Mouse (Mus musculus): ENCODE results near the gene Olfr237-ps1. TPM values are rescaled to one million over a fixed set of nuclear protein-coding genes. Genes with fewer than 3 reads are reported as not detected.

Olfr237-ps1 gene
- total RNA-seq, 1 experiment, result not detected

DNA sequence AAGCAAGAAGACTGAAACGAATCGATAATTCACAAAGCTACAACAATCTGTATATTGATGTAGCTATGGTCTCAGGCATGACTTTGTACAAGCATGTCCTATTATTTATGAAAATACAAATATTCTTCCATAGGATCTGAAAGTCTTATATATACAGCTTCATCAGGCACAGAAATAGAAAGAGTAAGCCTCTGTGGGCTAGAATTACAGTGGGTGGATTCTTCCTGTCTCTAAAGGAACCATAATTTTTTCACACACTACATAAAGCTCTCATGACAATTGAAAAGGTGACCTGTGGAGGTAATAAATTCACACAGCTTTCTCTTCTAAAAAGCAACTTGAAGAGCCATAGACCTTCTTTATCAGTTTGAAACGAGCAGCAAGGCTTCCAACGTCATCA, 25.5 kb downstream of the Olfr237-ps1 start, which contains the start of gene Olfr13:
Olfr13 (plus strand) TSS at position 301 of the 400 bp plus-strand sequence.
- in situ Hi-C loops (cut with MboI; ENCODE audit: low sequenced_read_pairs in 2 of 2, unreplicated experiment in 2 of 2), result no loop called here
- no peaks in the 10 kb centered on the region for H3K4me1 ChIP-seq (ENCODE audit: control insufficient read depth in 2 of 2, insufficient read depth in 2 of 2, low read length in 2 of 2, poor library complexity in 1 of 2)
- DNase-seq (ENCODE audit: low read depth, low spot score), result no peak
- H3K27ac ChIP-seq (ENCODE audit: insufficient read depth, low read depth, low read length, poor library complexity, severe bottlenecking), result no peak within 1 kb of the TSS
- H3K36me3 ChIP-seq (ENCODE audit: control insufficient read depth, insufficient read depth, low read length, poor library complexity, severe bottlenecking), result no peaks in the 10 kb centered on the region
- no peak within 1 kb of the TSS for H3K9ac ChIP-seq (ENCODE audit: insufficient read depth, low read depth, low read length, poor library complexity, severe bottlenecking)
- H3K4me3 ChIP-seq (ENCODE audit: insufficient read depth in 1 of 2, low read depth in 1 of 2, low read length in 2 of 2, poor library complexity in 1 of 2, severe bottlenecking in 1 of 2), result no peak within 1 kb of the TSS
- TF ChIP-seq ZC3H11A (IDR thresholded peaks at IDR 0.05; ENCODE audit: borderline replicate concordance, low read depth, low read length), result no peak
- TF ChIP-seq HCFC1 (IDR thresholded peaks at IDR 0.05; ENCODE audit: borderline replicate concordance, insufficient read depth, low read length), result no peak
- TF ChIP-seq CHD2 (IDR thresholded peaks at IDR 0.05; ENCODE audit: low read depth, low read length), result no peak
- TF ChIP-seq MAFK (IDR thresholded peaks at IDR 0.05; ENCODE audit: insufficient read depth, low read depth, low read length), result no peak
- no peak for TF ChIP-seq ZNF384 (IDR thresholded peaks at IDR 0.05; ENCODE audit: low read depth, low read length)
- no peaks in the 10 kb centered on the region for H3K9me3 ChIP-seq (ENCODE audit: control insufficient read depth, insufficient read depth, low read depth, low read length)

DNA sequence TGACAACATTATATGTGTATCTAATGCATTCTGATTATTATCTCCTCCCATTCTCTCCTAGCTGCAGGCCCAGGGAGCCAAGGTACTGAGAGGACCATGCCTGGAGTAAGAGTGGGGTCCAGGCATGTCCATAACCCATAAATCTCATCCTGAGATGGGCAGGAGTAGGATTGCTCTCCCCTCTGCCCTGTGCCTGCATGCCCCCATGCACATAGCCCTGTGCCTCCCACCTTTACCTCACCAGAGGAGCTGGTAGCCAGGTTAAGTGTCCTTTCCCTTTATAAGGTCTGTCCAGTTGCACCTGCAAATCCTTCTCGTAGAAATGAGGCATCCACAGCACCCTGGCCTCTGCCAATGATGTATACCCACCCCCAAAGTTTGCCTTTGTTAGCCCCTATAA, 31.8 kb downstream of the Olfr237-ps1 start:
- Histone ChIP-seq H3K9ac (ENCODE audit: insufficient read depth, low read depth, low read length, poor library complexity, severe bottlenecking) (no peak overlapping the region), H3K36me3 (ENCODE audit: control insufficient read depth, insufficient read depth, low read length, poor library complexity, severe bottlenecking) (no peaks in the 10 kb centered on the region), H3K4me3 (ENCODE audit: insufficient read depth in 1 of 2, low read depth in 1 of 2, low read length in 2 of 2, poor library complexity in 1 of 2, severe bottlenecking in 1 of 2) (no peak overlapping the region), H3K4me1 (ENCODE audit: control insufficient read depth in 2 of 2, insufficient read depth in 2 of 2, low read length in 2 of 2, poor library complexity in 1 of 2) (no peaks in the 10 kb centered on the region), H3K27ac (ENCODE audit: insufficient read depth, low read depth, low read length, poor library complexity, severe bottlenecking) (no peak overlapping the region), H3K9me3 (ENCODE audit: control insufficient read depth, insufficient read depth, low read depth, low read length) (no peaks in the 10 kb centered on the region)
- in situ Hi-C loops (cut with MboI; ENCODE audit: low sequenced_read_pairs in 2 of 2, unreplicated experiment in 2 of 2), result no loop called here
- no peak for DNase-seq (ENCODE audit: low read depth, low spot score)
- TF ChIP-seq HCFC1 (IDR thresholded peaks at IDR 0.05; ENCODE audit: borderline replicate concordance, insufficient read depth, low read length), result no peak
- no peak for TF ChIP-seq ZNF384 (IDR thresholded peaks at IDR 0.05; ENCODE audit: low read depth, low read length)
- no peak for TF ChIP-seq ZC3H11A (IDR thresholded peaks at IDR 0.05; ENCODE audit: borderline replicate concordance, low read depth, low read length)
- no peak for TF ChIP-seq CHD2 (IDR thresholded peaks at IDR 0.05; ENCODE audit: low read depth, low read length)
- no peak for TF ChIP-seq MAFK (IDR thresholded peaks at IDR 0.05; ENCODE audit: insufficient read depth, low read depth, low read length)

DNA sequence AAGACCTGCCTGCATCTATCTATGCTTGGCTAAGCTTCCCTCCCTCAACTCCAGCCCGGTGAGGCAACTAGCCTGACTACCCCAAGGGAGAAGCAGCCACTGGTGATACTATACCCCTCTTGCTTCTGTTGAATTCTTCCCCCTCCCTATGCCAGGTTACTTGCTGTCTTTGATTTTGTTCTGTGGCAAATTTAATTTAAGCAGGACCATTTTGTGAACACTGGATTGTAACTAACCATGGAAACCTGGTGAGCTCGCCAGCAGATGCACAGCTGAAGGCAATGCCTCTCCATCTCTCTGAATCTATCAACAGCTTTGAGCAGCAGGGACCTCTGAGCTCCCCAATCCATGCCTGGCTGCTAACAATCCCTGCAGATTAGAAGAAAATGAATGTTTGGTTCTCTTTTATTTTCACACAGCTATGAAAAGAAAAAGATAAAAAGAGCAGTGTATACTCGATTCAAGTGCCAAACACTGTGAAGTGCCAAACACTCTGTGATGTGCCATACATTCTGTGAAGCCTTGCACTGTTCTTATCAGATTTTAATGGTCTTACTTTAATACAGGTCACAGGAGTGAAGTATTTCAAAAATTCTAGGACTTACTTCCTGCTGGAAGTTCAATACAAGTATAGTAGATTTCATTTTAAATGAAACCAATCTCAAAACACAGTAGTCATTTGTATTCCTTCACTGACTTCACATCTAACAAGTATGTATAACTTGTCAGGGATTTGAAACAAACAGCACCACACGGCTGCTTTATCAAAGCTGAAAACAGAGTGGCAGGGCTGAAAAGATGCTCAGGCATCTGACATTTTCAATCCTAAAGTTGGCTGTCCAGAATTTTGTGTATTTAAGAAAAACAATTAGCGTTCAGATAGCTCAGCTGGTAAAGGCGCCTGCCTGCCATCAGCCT, 32.5 kb downstream of the Olfr237-ps1 start:
- DNase-seq (ENCODE audit: low read depth, low spot score), result no peak
- Histone ChIP-seq H3K9ac (ENCODE audit: insufficient read depth, low read depth, low read length, poor library complexity, severe bottlenecking) (no peak overlapping the region), H3K4me3 (ENCODE audit: insufficient read depth in 1 of 2, low read depth in 1 of 2, low read length in 2 of 2, poor library complexity in 1 of 2, severe bottlenecking in 1 of 2) (no peak overlapping the region), H3K27ac (ENCODE audit: insufficient read depth, low read depth, low read length, poor library complexity, severe bottlenecking) (no peak overlapping the region), H3K9me3 (ENCODE audit: control insufficient read depth, insufficient read depth, low read depth, low read length) (no peaks in the 10 kb centered on the region), H3K36me3 (ENCODE audit: control insufficient read depth, insufficient read depth, low read length, poor library complexity, severe bottlenecking) (no peaks in the 10 kb centered on the region), H3K4me1 (ENCODE audit: control insufficient read depth in 2 of 2, insufficient read depth in 2 of 2, low read length in 2 of 2, poor library complexity in 1 of 2) (no peaks in the 10 kb centered on the region)
- TF ChIP-seq HCFC1 (IDR thresholded peaks at IDR 0.05; ENCODE audit: borderline replicate concordance, insufficient read depth, low read length) (no peak), MAFK (IDR thresholded peaks at IDR 0.05; ENCODE audit: insufficient read depth, low read depth, low read length) (no peak), CHD2 (IDR thresholded peaks at IDR 0.05; ENCODE audit: low read depth, low read length) (no peak), ZNF384 (IDR thresholded peaks at IDR 0.05; ENCODE audit: low read depth, low read length) (no peak), ZC3H11A (IDR thresholded peaks at IDR 0.05; ENCODE audit: borderline replicate concordance, low read depth, low read length) (no peak)
- in situ Hi-C loops (cut with MboI; ENCODE audit: low sequenced_read_pairs in 2 of 2, unreplicated experiment in 2 of 2), result no loop called here

DNA sequence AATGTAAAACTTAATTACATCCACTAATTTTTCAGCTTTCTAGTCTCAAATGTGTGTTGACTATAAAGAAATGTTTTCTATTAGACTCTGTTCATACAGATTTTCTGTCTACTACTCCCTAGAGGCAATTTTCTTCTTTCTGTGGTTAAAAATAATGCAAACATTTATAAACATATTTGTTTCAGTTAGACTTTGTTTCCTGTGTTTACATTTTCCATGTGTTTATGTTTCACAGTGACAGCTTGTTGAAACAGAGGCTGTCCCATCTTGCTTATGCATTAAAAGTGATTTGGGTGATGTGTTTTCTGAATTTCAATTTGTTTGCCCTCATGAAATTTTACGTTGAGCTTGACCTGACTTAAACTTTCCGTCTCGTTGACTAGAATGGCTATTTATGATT, 44.6 kb downstream of the Olfr237-ps1 start:
- TF ChIP-seq ZC3H11A (IDR thresholded peaks at IDR 0.05; ENCODE audit: borderline replicate concordance, low read depth, low read length) (no peak), ZNF384 (IDR thresholded peaks at IDR 0.05; ENCODE audit: low read depth, low read length) (no peak), CHD2 (IDR thresholded peaks at IDR 0.05; ENCODE audit: low read depth, low read length) (no peak), MAFK (IDR thresholded peaks at IDR 0.05; ENCODE audit: insufficient read depth, low read depth, low read length) (no peak), HCFC1 (IDR thresholded peaks at IDR 0.05; ENCODE audit: borderline replicate concordance, insufficient read depth, low read length) (no peak)
- H3K9ac ChIP-seq (ENCODE audit: insufficient read depth, low read depth, low read length, poor library complexity, severe bottlenecking), result no peak overlapping the region
- no peaks in the 10 kb centered on the region for H3K9me3 ChIP-seq (ENCODE audit: control insufficient read depth, insufficient read depth, low read depth, low read length)
- DNase-seq (ENCODE audit: low read depth, low spot score), result no peak
- in situ Hi-C loops (cut with MboI; ENCODE audit: low sequenced_read_pairs in 2 of 2, unreplicated experiment in 2 of 2), result no loop called here
- H3K27ac ChIP-seq (ENCODE audit: insufficient read depth, low read depth, low read length, poor library complexity, severe bottlenecking), result no peak overlapping the region
- no peak overlapping the region for H3K4me3 ChIP-seq (ENCODE audit: insufficient read depth in 1 of 2, low read depth in 1 of 2, low read length in 2 of 2, poor library complexity in 1 of 2, severe bottlenecking in 1 of 2)
- no peaks in the 10 kb centered on the region for H3K4me1 ChIP-seq (ENCODE audit: control insufficient read depth in 2 of 2, insufficient read depth in 2 of 2, low read length in 2 of 2, poor library complexity in 1 of 2)
- no peaks in the 10 kb centered on the region for H3K36me3 ChIP-seq (ENCODE audit: control insufficient read depth, insufficient read depth, low read length, poor library complexity, severe bottlenecking)
